Mouse (Mus musculus): ENCODE results near the gene Zdhhc9.

DNA sequence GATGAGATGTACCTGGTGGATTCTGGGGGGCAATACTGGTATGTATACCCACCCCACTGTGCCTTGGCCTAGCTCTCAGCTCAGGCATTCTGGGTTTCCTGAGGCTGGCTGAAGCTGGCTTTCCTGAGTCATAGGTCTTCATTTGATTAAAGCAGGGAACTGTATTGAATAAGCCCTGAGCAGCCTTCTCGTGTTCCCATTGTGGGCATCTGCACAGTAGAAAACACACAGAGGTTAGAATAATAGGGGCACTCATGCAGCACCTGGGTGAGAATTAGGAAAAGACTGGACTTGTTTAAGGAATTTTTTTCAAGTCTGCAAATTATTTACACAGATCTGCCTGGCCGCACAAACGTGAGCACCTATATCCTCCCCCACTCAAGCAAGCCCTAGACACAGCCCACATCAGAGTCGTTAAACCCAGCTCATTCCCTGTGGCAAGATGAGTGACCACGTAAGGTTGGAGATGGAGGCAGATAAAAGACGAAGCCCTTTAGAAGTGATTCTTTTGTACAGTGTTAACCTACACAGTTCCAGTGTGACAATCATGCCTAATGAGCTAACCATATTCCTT is 81.7 kb downstream of the Zdhhc9 start:
- TF ChIP-seq CTCF (IDR thresholded peaks at IDR 0.05; ENCODE audit: low read depth) (no peak), EP300 (IDR thresholded peaks at IDR 0.05; ENCODE audit: low read depth) (no peak)
